Mouse (Mus musculus): ENCODE data around the gene Rhobtb1. TPM values are rescaled to one million over a fixed set of nuclear protein-coding genes. Genes with fewer than 3 reads are reported as not detected.

Gene Rhobtb1
- polyA plus RNA-seq, 1 experiment = 8.0 TPM

- Histone ChIP-seq H3K36me3 (ENCODE audit: control insufficient read depth, insufficient read depth, low read length) (no peaks in the 10 kb centered on the region), H3K4me1 (replicated peaks; ENCODE audit: control insufficient read depth, insufficient read depth, low read length) (no peaks in the 10 kb centered on the region), H3K4me3 (ENCODE audit: control insufficient read depth, insufficient read depth, low read length) (no peak overlapping the region), H3K27me3 (ENCODE audit: control insufficient read depth, insufficient read depth, low read length) (no peaks in the 10 kb centered on the region), H3K27ac (ENCODE audit: control insufficient read depth, insufficient read depth, low read length) (no peak overlapping the region)
- TF ChIP-seq CTCF (IDR thresholded peaks at IDR 0.05; ENCODE audit: borderline replicate concordance, control insufficient read depth, extremely low read depth, insufficient read depth, low read length, poor library complexity) (no peak), POLR2A (IDR thresholded peaks at IDR 0.05; ENCODE audit: control insufficient read depth, extremely low read depth, insufficient read depth, low read length, poor library complexity) (no peak)
- 62% methylated on average over 16 of the region's 16 CpGs for WGBS
- no peak for DNase-seq
Measured at GRCm38 (mm10) chr10:69311867-69312266, 160.6 kb downstream of the Rhobtb1 start.

DNA sequence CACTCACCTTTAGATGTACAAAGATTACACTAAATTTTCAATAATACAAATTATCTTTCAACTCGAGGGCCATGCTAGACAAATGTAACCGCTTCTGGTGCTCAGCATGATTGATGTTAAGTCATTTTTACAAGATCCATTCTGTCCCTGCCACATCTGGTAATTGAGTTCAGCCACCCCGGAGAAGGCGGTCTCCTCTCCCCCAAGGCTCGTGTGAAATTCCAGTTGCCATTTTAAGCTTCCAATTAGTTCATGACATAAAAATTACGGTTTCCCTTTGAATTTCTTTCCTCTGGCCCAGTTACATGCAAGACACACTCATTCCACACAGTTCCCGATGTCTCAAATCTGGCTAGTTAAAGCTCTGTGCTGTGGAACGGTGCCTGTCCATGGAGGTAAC lies 162.7 kb downstream of the Rhobtb1 start:
- TF ChIP-seq CTCF (IDR thresholded peaks at IDR 0.05; ENCODE audit: borderline replicate concordance, control insufficient read depth, extremely low read depth, insufficient read depth, low read length, poor library complexity) = no peak
- no peak for TF ChIP-seq POLR2A (IDR thresholded peaks at IDR 0.05; ENCODE audit: control insufficient read depth, extremely low read depth, insufficient read depth, low read length, poor library complexity)
- no peak overlapping the region for H3K4me3 ChIP-seq (ENCODE audit: control insufficient read depth, insufficient read depth, low read length)
- H3K4me1 ChIP-seq (replicated peaks; ENCODE audit: control insufficient read depth, insufficient read depth, low read length) = no peaks in the 10 kb centered on the region
- no peaks in the 10 kb centered on the region for H3K36me3 ChIP-seq (ENCODE audit: control insufficient read depth, insufficient read depth, low read length)
- WGBS = 93% methylated on average over 8 of the region's 8 CpGs
- H3K27ac ChIP-seq (ENCODE audit: control insufficient read depth, insufficient read depth, low read length) = no peak overlapping the region
- DNase-seq = no peak
- no peaks in the 10 kb centered on the region for H3K27me3 ChIP-seq (ENCODE audit: control insufficient read depth, insufficient read depth, low read length)

DNA sequence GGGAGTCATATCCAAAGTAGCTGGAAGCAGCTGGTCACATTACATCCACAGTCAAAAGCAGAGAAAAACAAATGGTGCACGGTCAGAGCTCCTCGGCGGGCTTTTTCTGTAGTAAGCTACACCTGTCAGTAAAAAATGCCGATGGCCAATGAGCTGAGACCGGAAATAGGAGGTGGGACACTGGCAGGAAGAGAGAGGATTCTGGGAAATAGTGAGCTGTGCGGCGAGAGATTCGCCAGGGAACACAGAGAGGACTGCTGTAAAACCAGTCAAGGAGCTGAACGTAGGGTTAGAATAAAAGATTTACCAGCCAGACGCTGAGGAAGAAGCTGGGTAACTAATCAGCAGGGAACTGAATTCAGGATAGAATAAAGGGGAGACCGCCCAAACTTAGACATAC lies 167.3 kb downstream of the Rhobtb1 start:
- TF ChIP-seq POLR2A (IDR thresholded peaks at IDR 0.05; ENCODE audit: control insufficient read depth, extremely low read depth, insufficient read depth, low read length, poor library complexity) (no peak), CTCF (IDR thresholded peaks at IDR 0.05; ENCODE audit: borderline replicate concordance, control insufficient read depth, extremely low read depth, insufficient read depth, low read length, poor library complexity) (no peak)

DNA sequence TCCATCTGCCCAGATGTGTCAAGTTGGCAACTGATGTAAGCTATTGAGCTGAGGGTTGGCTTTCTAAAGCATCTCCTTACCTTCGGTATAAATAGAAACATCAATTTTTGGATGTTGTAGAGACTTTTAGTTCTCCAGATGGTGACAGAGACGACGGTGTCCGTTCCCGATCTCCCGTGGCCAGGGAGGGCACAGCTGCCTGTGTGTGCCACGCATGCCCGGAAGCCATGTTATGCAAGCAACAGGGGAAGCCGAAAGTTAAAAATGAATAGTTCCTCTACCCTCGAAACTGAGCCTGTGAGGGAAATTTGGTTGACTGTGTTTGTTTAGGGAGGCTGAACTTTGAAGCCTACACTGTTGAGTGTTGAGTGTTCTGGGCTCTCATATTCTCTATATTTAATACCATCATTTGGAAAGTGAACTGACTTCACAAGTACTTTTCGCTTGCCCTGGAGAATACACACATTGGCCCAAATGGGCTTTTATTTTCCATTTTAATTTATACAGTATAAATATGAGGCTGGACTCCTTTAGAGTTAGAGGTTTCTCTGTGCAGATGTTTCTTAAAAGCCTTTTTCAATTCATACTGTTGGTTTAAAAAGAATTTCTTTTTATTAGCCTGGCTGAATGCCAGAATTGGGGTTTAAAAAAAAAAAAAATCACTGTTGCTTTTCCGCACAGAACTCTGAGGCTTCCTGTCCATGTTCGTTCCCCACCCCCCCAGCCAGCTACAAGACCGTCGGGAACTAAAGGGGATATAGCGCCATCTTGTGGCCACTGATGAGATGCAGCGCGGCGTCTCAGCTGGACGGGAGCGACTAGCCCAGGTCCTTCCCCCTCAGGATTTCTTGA lies 169.7 kb downstream of the Rhobtb1 start:
- H3K4me3 ChIP-seq (ENCODE audit: control insufficient read depth, insufficient read depth, low read length) = no peak overlapping the region

More for the DNA sequence above, 167.3 kb downstream of the Rhobtb1 start:
- WGBS = 96% methylated on average over 11 of the region's 11 CpGs
- Histone ChIP-seq H3K4me1 (replicated peaks; ENCODE audit: control insufficient read depth, insufficient read depth, low read length) (no peaks in the 10 kb centered on the region), H3K27me3 (ENCODE audit: control insufficient read depth, insufficient read depth, low read length) (no peaks in the 10 kb centered on the region), H3K27ac (ENCODE audit: control insufficient read depth, insufficient read depth, low read length) (no peak overlapping the region), H3K36me3 (ENCODE audit: control insufficient read depth, insufficient read depth, low read length) (no peaks in the 10 kb centered on the region), H3K4me3 (ENCODE audit: control insufficient read depth, insufficient read depth, low read length) (no peak overlapping the region)
- DNase-seq = no peak

GRCm38 (mm10) chr10:69321519-69322035 lies 170.3 kb downstream of the Rhobtb1 start:
- TF ChIP-seq POLR2A (IDR thresholded peaks at IDR 0.05; ENCODE audit: control insufficient read depth, extremely low read depth, insufficient read depth, low read length, poor library complexity) (no peak), CTCF (IDR thresholded peaks at IDR 0.05; ENCODE audit: borderline replicate concordance, control insufficient read depth, extremely low read depth, insufficient read depth, low read length, poor library complexity) (no peak)
- no peaks in the 10 kb centered on the region for H3K4me1 ChIP-seq (replicated peaks; ENCODE audit: control insufficient read depth, insufficient read depth, low read length)
- H3K36me3 ChIP-seq (ENCODE audit: control insufficient read depth, insufficient read depth, low read length) = no peaks in the 10 kb centered on the region
- 59% methylated on average over 15 of the region's 15 CpGs for WGBS
- no peaks in the 10 kb centered on the region for H3K27me3 ChIP-seq (ENCODE audit: control insufficient read depth, insufficient read depth, low read length)
- no peak for DNase-seq
- H3K27ac ChIP-seq (ENCODE audit: control insufficient read depth, insufficient read depth, low read length) = no peak overlapping the region
- no peak overlapping the region for H3K4me3 ChIP-seq (ENCODE audit: control insufficient read depth, insufficient read depth, low read length)

More for the DNA sequence above, 169.7 kb downstream of the Rhobtb1 start:
- Histone ChIP-seq H3K27ac (ENCODE audit: control insufficient read depth, insufficient read depth, low read length) (no peak overlapping the region), H3K4me1 (replicated peaks; ENCODE audit: control insufficient read depth, insufficient read depth, low read length) (no peaks in the 10 kb centered on the region), H3K27me3 (ENCODE audit: control insufficient read depth, insufficient read depth, low read length) (no peaks in the 10 kb centered on the region), H3K36me3 (ENCODE audit: control insufficient read depth, insufficient read depth, low read length) (no peaks in the 10 kb centered on the region)
- WGBS = 13% methylated on average over 21 of the region's 21 CpGs
- TF ChIP-seq POLR2A (IDR thresholded peaks at IDR 0.05; ENCODE audit: control insufficient read depth, extremely low read depth, insufficient read depth, low read length, poor library complexity) = no peak
- peak; percentile 94 for TF ChIP-seq CTCF (IDR thresholded peaks at IDR 0.05; ENCODE audit: borderline replicate concordance, control insufficient read depth, extremely low read depth, insufficient read depth, low read length, poor library complexity)
- DNase-seq = peak; percentile 65

- H3K4me3 ChIP-seq (ENCODE audit: control insufficient read depth, insufficient read depth, low read length) = no peak overlapping the region
- no peaks in the 10 kb centered on the region for H3K27me3 ChIP-seq (ENCODE audit: control insufficient read depth, insufficient read depth, low read length)
- no peaks in the 10 kb centered on the region for H3K36me3 ChIP-seq (ENCODE audit: control insufficient read depth, insufficient read depth, low read length)
- TF ChIP-seq POLR2A (IDR thresholded peaks at IDR 0.05; ENCODE audit: control insufficient read depth, extremely low read depth, insufficient read depth, low read length, poor library complexity) (no peak), CTCF (IDR thresholded peaks at IDR 0.05; ENCODE audit: borderline replicate concordance, control insufficient read depth, extremely low read depth, insufficient read depth, low read length, poor library complexity) (no peak)
- 91% methylated on average over 13 of the region's 13 CpGs for WGBS
- no peak for DNase-seq
- no peak overlapping the region for H3K27ac ChIP-seq (ENCODE audit: control insufficient read depth, insufficient read depth, low read length)
- H3K4me1 ChIP-seq (replicated peaks; ENCODE audit: control insufficient read depth, insufficient read depth, low read length) = no peaks in the 10 kb centered on the region
Measured at GRCm38 (mm10) chr10:69323986-69324385, 172.8 kb downstream of the Rhobtb1 start.

All from thymus, adult 2 months (tissue).